Comparison of ENCODE assay signal across 25 mouse cellular contexts in the genomic region with DNA sequence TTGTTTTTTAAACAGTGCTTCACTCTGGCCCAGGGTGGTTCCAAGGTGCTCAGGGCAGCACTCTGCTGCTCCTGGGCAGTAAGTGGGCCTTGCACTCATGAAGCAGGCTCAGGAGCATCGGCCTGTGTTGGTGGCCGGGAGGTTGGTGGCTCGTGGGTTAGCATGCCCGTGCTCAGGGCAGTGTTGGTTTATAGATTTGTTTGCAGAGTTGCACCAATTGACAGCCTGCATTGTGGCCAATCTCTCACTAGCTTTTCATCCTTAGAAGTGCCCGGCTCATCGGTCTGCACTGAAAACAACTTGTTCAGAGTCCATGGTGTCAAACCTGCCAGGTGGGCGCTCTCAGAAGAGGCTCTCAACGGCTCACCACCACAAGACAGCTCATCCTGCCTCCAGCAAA. TPM values are rescaled to one million over a fixed set of nuclear protein-coding genes. Genes with fewer than 3 reads are reported as not detected.
"Had no signal": no experiment of that assay in that cellular context is flagged by ENCODE, and none has a peak within 500 bp of the region (broad histone marks: within the 10 kb centered on the region; RNA-seq: fewer than 3 reads in every experiment).

No protein-coding gene starts in this region.

- ATAC-seq: hindbrain, embryonic 16.5 days; inflammation-experienced regulatory T-cells, adult 6 months; intestine, embryonic 15.5 days; intestine, postnatal 0 days had no signal

- H3K9me3 ChIP-seq: heart, embryonic 13.5 days; heart, embryonic 15.5 days; hindbrain, embryonic 10.5 days; hindbrain, embryonic 12.5 days; intestine, embryonic 15.5 days; limb, embryonic 10.5 days; limb, embryonic 12.5 days had no signal

- H3K27ac ChIP-seq: gastrocnemius, adult 2 months; heart, adult 2 months; heart, embryonic 13.5 days; heart, embryonic 15.5 days; hindbrain, embryonic 10.5 days; hindbrain, embryonic 12.5 days; hindbrain, embryonic 14.5 days; intestine, embryonic 15.5 days; layer of hippocampus, adult 2 months; left cerebral cortex, adult 2 months; limb, embryonic 10.5 days; limb, embryonic 12.5 days had no signal

- H3K4me2 ChIP-seq: heart, embryonic 11.5 days; heart, embryonic 13.5 days; heart, embryonic 15.5 days; hindbrain, embryonic 12.5 days; hindbrain, embryonic 14.5 days; intestine, embryonic 15.5 days; limb, embryonic 12.5 days had no signal

- DNase-seq: gastrocnemius, adult 2 months; gastrocnemius, postnatal 10 days; gastrocnemius, postnatal 25 days; heart, postnatal 4 days; kidney, adult 18-20 months; kidney, adult 8-10 months; kidney, postnatal 10 days; kidney, postnatal 25 days; kidney, postnatal 4 days had no signal

- H3K4me3 ChIP-seq: gastrocnemius, adult 2 months; heart, adult 2 months; heart, embryonic 13.5 days; heart, embryonic 15.5 days; hindbrain, embryonic 10.5 days; hindbrain, embryonic 12.5 days; intestine, embryonic 15.5 days; layer of hippocampus, adult 2 months; left cerebral cortex, adult 2 months; limb, embryonic 10.5 days; limb, embryonic 12.5 days had no signal

- H3K9ac ChIP-seq: heart, embryonic 13.5 days; heart, embryonic 15.5 days; hindbrain, embryonic 12.5 days; hindbrain, embryonic 14.5 days; intestine, embryonic 15.5 days; limb, embryonic 12.5 days had no signal

- H3K4me1 ChIP-seq: hindbrain, embryonic 10.5 days; hindbrain, embryonic 12.5 days; intestine, embryonic 15.5 days; limb, embryonic 10.5 days; limb, embryonic 12.5 days had no signal

- H3K27me3 ChIP-seq: heart, embryonic 13.5 days; heart, embryonic 15.5 days; hindbrain, embryonic 12.5 days; intestine, embryonic 15.5 days; limb, embryonic 12.5 days had no signal

RNA-seq across cellular contexts. Expression of a gene that starts 26.6 kb away (rescaled TPM):
- polyA plus RNA-seq: kidney, embryonic 14.5 days had no signal
